Mouse (Mus musculus): ENCODE measurements at regions not wholly inside any gene's neighbourhood (a gene's known extent, or its start where the extent isn't known, plus 50 kb on each side); places are given as distances from the start of the nearest gene placed in this dataset.

GRCm38 (mm10) chr13:53697954-53698353, 225.1 kb upstream of the Msx2 start:
- 52% methylated on average over 6 of the region's 6 CpGs for WGBS
- H3K36me3 ChIP-seq, result no peaks in the 10 kb centered on the region
- H3K4me3 ChIP-seq, result no peak overlapping the region
- no peak for ATAC-seq (replicated peaks; ENCODE audit: insufficient number of reproducible peaks, insufficient read depth, low FRiP score, low read depth)
- H3K27ac ChIP-seq, result no peak overlapping the region
- H3K4me1 ChIP-seq (replicated peaks), result peaks cover 16% of the 10 kb centered on the region
- no peak overlapping the region for H3K4me2 ChIP-seq
- no peaks in the 10 kb centered on the region for H3K27me3 ChIP-seq
- no peaks in the 10 kb centered on the region for H3K9me3 ChIP-seq (replicated peaks)
- H3K9ac ChIP-seq, result no peak overlapping the region

GRCm38 (mm10) chr13:53695385-53695784, 222.5 kb upstream of the Msx2 start:
- Histone ChIP-seq H3K9ac (no peak overlapping the region), H3K4me3 (no peak overlapping the region), H3K27me3 (no peaks in the 10 kb centered on the region), H3K4me2 (no peak overlapping the region), H3K9me3 (replicated peaks) (no peaks in the 10 kb centered on the region), H3K27ac (peak overlapping the region; percentile 53; the same call in 1 of the 2 replicates), H3K4me1 (replicated peaks) (peaks cover 16% of the 10 kb centered on the region), H3K36me3 (no peaks in the 10 kb centered on the region)
- WGBS, result 20% methylated on average over 3 of the region's 3 CpGs
- ATAC-seq (replicated peaks; ENCODE audit: insufficient number of reproducible peaks, insufficient read depth, low FRiP score, low read depth), result 0 out of 2 replicates have a peak, but pooled peaks have one; percentile 50

- Histone ChIP-seq H3K4me3 (peak overlapping the region; percentile 35), H3K9ac (no peak overlapping the region), H3K27me3 (no peaks in the 10 kb centered on the region), H3K27ac (no peak overlapping the region), H3K36me3 (no peaks in the 10 kb centered on the region), H3K4me2 (peak overlapping the region; percentile 58), H3K4me1 (replicated peaks) (no peaks in the 10 kb centered on the region; the same call in 1 of the 2 replicates), H3K9me3 (replicated peaks) (no peaks in the 10 kb centered on the region)
- ATAC-seq (replicated peaks; ENCODE audit: insufficient number of reproducible peaks, insufficient read depth, low FRiP score, low read depth), result no peak
- WGBS, result 26% methylated on average over 8 of the region's 8 CpGs
These were observed 216.1 kb upstream of the Msx2 start for GRCm38 (mm10) chr13:53688934-53689333.

- H3K27me3 ChIP-seq, result no peaks in the 10 kb centered on the region
- H3K27ac ChIP-seq, result no peak overlapping the region
- peak; percentile 53; the same call in 1 of the 2 replicates for ATAC-seq (replicated peaks; ENCODE audit: insufficient number of reproducible peaks, insufficient read depth, low FRiP score, low read depth)
- H3K4me1 ChIP-seq (replicated peaks), result no peaks in the 10 kb centered on the region; the same call in 1 of the 2 replicates
- WGBS, result 6% methylated on average over 13 of the region's 13 CpGs
- H3K4me2 ChIP-seq, result peak overlapping the region; percentile 58
- no peaks in the 10 kb centered on the region for H3K36me3 ChIP-seq
- H3K9me3 ChIP-seq (replicated peaks), result no peaks in the 10 kb centered on the region
- H3K9ac ChIP-seq, result no peak overlapping the region
- peak overlapping the region; percentile 35 for H3K4me3 ChIP-seq
These were observed 215.6 kb upstream of the Msx2 start for GRCm38 (mm10) chr13:53688489-53688888.

- Histone ChIP-seq H3K4me2 (no peak overlapping the region), H3K27ac (no peak overlapping the region), H3K9me3 (replicated peaks) (no peaks in the 10 kb centered on the region), H3K36me3 (no peaks in the 10 kb centered on the region), H3K4me1 (replicated peaks) (peaks cover 3% of the 10 kb centered on the region; the same call in 1 of the 2 replicates), H3K4me3 (no peak overlapping the region), H3K9ac (no peak overlapping the region), H3K27me3 (peaks cover 2% of the 10 kb centered on the region; the same call in 1 of the 2 replicates)
- 70% methylated on average over 5 of the region's 5 CpGs for WGBS
- no peak for ATAC-seq (replicated peaks; ENCODE audit: insufficient number of reproducible peaks, insufficient read depth, low FRiP score, low read depth)
These were observed 211.6 kb upstream of the Msx2 start for GRCm38 (mm10) chr13:53684498-53684897.

- WGBS, result 83% methylated on average over 10 of the region's 10 CpGs
- H3K9ac ChIP-seq, result no peak overlapping the region
- ATAC-seq (replicated peaks; ENCODE audit: insufficient number of reproducible peaks, insufficient read depth, low FRiP score, low read depth), result no peak
These were observed 204.3 kb upstream of the Msx2 start for GRCm38 (mm10) chr13:53677187-53677586.

DNA sequence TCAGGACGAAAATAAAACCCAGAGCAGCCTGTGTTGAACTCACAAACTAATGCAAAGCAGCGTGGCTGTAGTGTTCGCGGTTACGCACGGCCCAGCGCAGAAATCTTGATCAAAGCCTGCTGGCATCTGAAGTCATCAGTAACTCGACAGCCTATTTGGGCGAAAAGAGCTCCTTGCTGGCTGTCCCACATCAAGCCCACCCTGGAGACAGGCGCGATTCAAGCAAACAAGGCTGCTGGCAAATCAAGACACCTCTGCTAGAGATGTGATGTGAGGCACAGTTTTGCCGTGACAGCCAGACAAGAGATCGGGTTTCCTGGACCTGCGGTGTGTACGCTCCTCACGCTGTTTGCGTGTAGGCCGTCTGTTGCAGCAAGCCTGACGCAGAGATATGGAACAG, 197.5 kb upstream of the Msx2 start:
- WGBS, result 39% methylated on average over 19 of the region's 19 CpGs
- no peak for ATAC-seq (replicated peaks; ENCODE audit: insufficient number of reproducible peaks, insufficient read depth, low FRiP score, low read depth)
- no peaks in the 10 kb centered on the region for H3K9me3 ChIP-seq (replicated peaks)

More at GRCm38 (mm10) chr13:53677187-53677586, 204.3 kb upstream of the Msx2 start:
- Histone ChIP-seq H3K36me3 (no peaks in the 10 kb centered on the region), H3K27ac (no peak overlapping the region), H3K4me1 (replicated peaks) (0 out of 2 replicates have a peak, but pooled peaks cover 3% of the 10 kb centered on the region), H3K27me3 (0 out of 2 replicates have a peak, but pooled peaks cover under 1% of the 10 kb centered on the region), H3K9me3 (replicated peaks) (no peaks in the 10 kb centered on the region), H3K4me2 (no peak overlapping the region), H3K4me3 (no peak overlapping the region)

GRCm38 (mm10) chr13:53667518-53667917, 194.6 kb upstream of the Msx2 start:
- H3K36me3 ChIP-seq, result no peaks in the 10 kb centered on the region
- H3K4me1 ChIP-seq (replicated peaks), result peaks cover 7% of the 10 kb centered on the region; the same call in 1 of the 2 replicates
- H3K9me3 ChIP-seq (replicated peaks), result no peaks in the 10 kb centered on the region
- 0 out of 2 replicates have a peak, but pooled peaks cover 8% of the 10 kb centered on the region for H3K27me3 ChIP-seq
- ATAC-seq (replicated peaks; ENCODE audit: insufficient number of reproducible peaks, insufficient read depth, low FRiP score, low read depth), result no peak
- no peak overlapping the region for H3K4me3 ChIP-seq
- no peak overlapping the region for H3K4me2 ChIP-seq
- WGBS, result 92% methylated on average over 4 of the region's 4 CpGs
- no peak overlapping the region for H3K27ac ChIP-seq
- no peak overlapping the region for H3K9ac ChIP-seq

More for the DNA sequence above, 197.5 kb upstream of the Msx2 start:
- Histone ChIP-seq H3K4me3 (no peak overlapping the region), H3K4me2 (no peak overlapping the region; the same call in 1 of the 2 replicates), H3K4me1 (replicated peaks) (peaks cover 4% of the 10 kb centered on the region; the same call in 1 of the 2 replicates), H3K36me3 (no peaks in the 10 kb centered on the region), H3K27me3 (0 out of 2 replicates have a peak, but pooled peaks cover 8% of the 10 kb centered on the region), H3K9ac (no peak overlapping the region), H3K27ac (no peak overlapping the region)

- WGBS, result 88% methylated on average over 2 of the region's 2 CpGs
These were observed 192.7 kb upstream of the Msx2 start for GRCm38 (mm10) chr13:53665592-53665991.

DNA sequence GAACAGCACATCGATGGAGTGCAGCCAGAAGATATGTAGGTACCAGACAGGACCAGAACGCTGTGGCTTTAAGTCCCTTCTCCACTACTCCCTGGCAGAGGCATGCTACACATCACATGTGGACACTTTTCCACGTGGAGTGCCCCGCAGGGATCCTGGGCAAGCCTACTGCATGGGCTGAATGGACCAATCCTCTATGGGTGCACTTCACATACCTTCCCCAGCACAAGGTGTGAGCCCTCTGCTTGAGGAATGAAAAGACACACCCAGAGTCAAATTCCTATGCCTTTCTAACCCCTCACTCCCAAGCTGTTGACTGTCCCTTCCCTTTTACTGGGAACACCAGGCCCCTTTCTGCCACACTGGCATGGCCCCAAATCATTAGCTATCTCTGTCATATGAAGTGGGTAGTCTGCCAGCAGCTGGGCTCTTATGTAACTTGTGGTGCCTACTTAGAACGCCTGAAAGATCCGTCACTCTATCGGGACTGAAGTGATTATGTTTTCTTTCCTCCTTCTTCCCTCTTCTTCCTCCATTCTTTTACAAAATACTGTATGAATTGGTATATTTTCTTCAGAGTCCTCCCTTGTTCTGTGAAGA, 191.9 kb upstream of the Msx2 start:
- Histone ChIP-seq H3K9me3 (replicated peaks) (no peaks in the 10 kb centered on the region), H3K4me1 (replicated peaks) (0 out of 2 replicates have a peak, but pooled peaks cover 3% of the 10 kb centered on the region), H3K9ac (no peak overlapping the region), H3K4me2 (no peak overlapping the region), H3K27me3 (no peaks in the 10 kb centered on the region), H3K4me3 (no peak overlapping the region), H3K27ac (no peak overlapping the region), H3K36me3 (no peaks in the 10 kb centered on the region)
- 61% methylated on average over 7 of the region's 7 CpGs for WGBS
- no peak for ATAC-seq (replicated peaks; ENCODE audit: insufficient number of reproducible peaks, insufficient read depth, low FRiP score, low read depth)

More at GRCm38 (mm10) chr13:53665592-53665991, 192.7 kb upstream of the Msx2 start:
- H3K9me3 ChIP-seq (replicated peaks), result no peaks in the 10 kb centered on the region
- H3K27ac ChIP-seq, result no peak overlapping the region
- no peak overlapping the region for H3K4me3 ChIP-seq
- H3K9ac ChIP-seq, result no peak overlapping the region
- no peak overlapping the region for H3K4me2 ChIP-seq
- ATAC-seq (replicated peaks; ENCODE audit: insufficient number of reproducible peaks, insufficient read depth, low FRiP score, low read depth), result no peak
- peaks cover 6% of the 10 kb centered on the region; the same call in 1 of the 2 replicates for H3K4me1 ChIP-seq (replicated peaks)
- no peaks in the 10 kb centered on the region for H3K36me3 ChIP-seq
- no peaks in the 10 kb centered on the region for H3K27me3 ChIP-seq

DNA sequence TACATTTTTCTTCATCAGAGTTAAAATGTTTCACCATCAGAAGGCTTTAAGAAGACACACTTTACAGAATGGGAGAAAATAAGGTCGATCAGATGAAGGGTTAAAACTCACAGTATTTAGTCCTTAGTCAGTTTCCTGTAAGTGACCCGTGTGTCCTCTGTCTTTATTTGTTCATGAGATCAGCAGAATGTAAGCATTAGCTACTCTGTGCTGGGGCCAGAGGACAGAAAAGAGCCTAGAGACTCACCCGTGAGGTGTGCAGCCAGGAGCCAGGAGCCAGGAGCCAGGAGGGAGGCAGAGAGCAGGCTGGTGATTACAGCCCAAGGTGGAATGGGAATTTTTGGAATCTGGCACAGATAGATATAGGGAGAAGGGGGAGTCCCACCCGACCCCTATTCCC, 180.0 kb upstream of the Msx2 start:
- no peaks in the 10 kb centered on the region for H3K4me1 ChIP-seq (replicated peaks)
- no peak overlapping the region for H3K4me3 ChIP-seq
- H3K36me3 ChIP-seq, result no peaks in the 10 kb centered on the region
- no peaks in the 10 kb centered on the region for H3K27me3 ChIP-seq
- no peak for ATAC-seq (replicated peaks; ENCODE audit: insufficient number of reproducible peaks, insufficient read depth, low FRiP score, low read depth)
- no peaks in the 10 kb centered on the region for H3K9me3 ChIP-seq (replicated peaks)
- no peak overlapping the region for H3K9ac ChIP-seq
- H3K4me2 ChIP-seq, result no peak overlapping the region
- no peak overlapping the region for H3K27ac ChIP-seq
- 34% methylated on average over 4 of the region's 4 CpGs for WGBS

GRCm38 (mm10) chr13:53648353-53648752, 175.5 kb upstream of the Msx2 start:
- no peaks in the 10 kb centered on the region for H3K36me3 ChIP-seq
- H3K4me2 ChIP-seq, result no peak overlapping the region
- 94% methylated on average over 15 of the region's 15 CpGs for WGBS
- no peaks in the 10 kb centered on the region for H3K27me3 ChIP-seq
- no peak overlapping the region for H3K27ac ChIP-seq
- no peaks in the 10 kb centered on the region for H3K4me1 ChIP-seq (replicated peaks)
- H3K9me3 ChIP-seq (replicated peaks), result no peaks in the 10 kb centered on the region
- no peak overlapping the region for H3K9ac ChIP-seq
- no peak overlapping the region for H3K4me3 ChIP-seq
- no peak for ATAC-seq (replicated peaks; ENCODE audit: insufficient number of reproducible peaks, insufficient read depth, low FRiP score, low read depth)

Data from heart, embryonic 15.5 days (tissue).